Mouse (Mus musculus): ENCODE results near the gene Rpap1.

Gene Rpap1

GRCm38 (mm10) chr2:119787206-119787883 is at the start of gene Rpap1:
Gene Rpap1, minus strand, starts transcription at chr2:119787537.
- DNase-seq, result peak; percentile 97

- DNase-seq, result no peak
Measured at GRCm38 (mm10) chr2:119834231-119834630, 46.9 kb upstream of the Rpap1 start.

GRCm38 (mm10) chr2:119830579-119830978 is 43.2 kb upstream of the Rpap1 start:
- DNase-seq, result peak; percentile 88

DNA sequence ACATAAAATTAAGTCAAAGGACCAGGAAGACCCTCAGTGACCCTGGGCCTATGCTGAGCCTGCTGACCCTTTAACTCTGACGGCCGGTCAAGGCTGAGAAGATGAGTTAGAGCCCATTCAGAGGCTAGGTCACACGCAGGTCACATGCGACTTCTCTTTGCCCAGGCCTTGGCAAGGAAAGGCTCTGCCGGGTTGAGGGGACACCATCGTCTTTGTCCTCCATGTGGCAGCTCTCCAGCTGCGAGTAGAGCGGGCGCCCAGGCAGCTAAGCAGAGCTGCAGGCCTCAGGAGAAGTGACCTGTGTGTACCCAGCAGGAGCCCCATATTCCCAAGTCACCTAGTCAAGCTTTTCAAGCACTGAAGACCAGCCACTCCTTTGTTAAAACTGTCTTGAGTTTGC is 33.8 kb upstream of the Rpap1 start:
- no peak for DNase-seq

- no peak for DNase-seq
Measured at GRCm38 (mm10) chr2:119818668-119819272, 31.4 kb upstream of the Rpap1 start.

- DNase-seq, result no peak
Measured at GRCm38 (mm10) chr2:119817047-119817446, 29.7 kb upstream of the Rpap1 start.

DNA sequence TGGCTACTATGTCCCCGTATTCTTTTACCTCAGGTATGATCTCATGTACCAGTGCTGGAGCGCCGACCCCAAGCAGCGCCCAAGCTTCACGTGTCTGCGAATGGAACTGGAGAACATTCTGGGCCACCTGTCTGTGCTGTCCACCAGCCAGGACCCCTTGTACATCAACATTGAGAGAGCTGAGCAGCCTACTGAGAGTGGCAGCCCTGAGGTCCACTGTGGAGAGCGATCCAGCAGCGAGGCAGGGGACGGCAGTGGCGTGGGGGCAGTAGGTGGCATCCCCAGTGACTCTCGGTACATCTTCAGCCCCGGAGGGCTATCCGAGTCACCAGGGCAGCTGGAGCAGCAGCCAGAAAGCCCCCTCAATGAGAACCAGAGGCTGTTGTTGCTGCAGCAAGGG is 29.3 kb upstream of the Rpap1 start:
- DNase-seq, result no peak

DNA sequence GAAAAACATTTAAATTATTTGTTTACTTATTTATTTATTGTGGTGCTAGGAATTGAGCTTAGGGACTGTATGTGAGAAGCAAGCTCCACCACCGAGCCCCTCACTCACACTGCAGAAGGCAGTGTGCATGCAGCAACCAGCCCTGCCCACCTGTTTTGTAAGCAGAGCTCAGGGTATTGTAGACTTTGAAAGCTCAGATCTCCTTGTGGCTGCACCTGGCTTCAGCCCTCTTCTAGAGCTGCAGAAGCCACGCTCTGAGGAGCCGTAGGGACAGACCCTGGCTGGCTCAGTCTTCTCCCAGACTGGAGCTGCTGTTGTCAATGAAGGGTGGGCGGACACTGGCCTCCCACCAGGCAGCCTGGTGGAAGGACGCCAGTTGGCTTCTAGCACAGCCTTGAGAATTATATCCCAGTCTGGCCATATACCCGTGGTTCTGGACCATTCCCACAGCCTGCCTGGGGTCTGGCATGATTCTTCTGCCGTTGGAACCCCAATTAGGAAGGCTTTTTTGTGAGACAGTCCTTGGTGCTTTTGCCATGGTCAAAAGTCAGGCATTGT is 27.1 kb upstream of the Rpap1 start:
- peak; percentile 94 for DNase-seq

- no peak for DNase-seq
Measured at GRCm38 (mm10) chr2:119811490-119812146, 24.3 kb upstream of the Rpap1 start.

DNA sequence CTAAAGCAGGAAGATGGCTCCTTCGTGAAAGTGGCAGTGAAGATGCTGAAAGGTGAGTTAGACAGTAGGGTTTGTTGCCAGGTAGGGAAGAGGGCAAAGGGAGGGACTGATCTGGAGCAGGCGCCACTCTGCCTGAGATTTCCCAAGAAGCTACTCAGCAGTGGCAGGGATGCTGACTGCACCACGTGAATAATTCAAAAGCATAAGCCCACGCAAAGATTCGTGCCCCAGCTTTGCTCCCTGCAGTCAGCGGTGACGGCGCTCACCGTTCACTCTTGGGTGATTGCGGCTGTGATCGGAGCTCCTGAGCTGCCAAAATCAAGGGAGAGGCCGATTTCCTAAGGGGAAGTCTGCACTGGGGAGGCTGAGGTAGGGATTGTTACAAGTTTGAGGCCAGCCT is 23.6 kb upstream of the Rpap1 start:
- DNase-seq, result no peak

DNA sequence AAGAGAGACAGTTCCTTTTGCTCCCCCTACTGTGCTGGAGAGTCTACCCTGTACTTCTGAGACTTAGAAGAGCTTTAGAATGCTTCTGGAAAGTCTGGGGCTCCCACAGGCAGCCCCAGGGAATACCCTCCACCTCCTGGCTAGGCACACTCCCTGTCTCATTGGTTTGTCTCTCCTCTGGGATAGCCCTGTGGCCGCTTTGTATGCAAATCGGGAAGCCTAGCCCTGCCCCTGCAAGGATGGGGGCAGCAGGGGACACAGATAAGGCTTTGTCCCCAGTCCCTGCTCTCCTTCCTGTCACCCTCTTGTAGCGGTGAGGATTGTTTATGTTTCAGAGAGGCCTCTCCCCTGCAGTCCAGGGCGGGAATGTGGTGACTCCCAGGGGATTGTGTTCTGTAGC is 21.5 kb upstream of the Rpap1 start:
- DNase-seq, result no peak

GRCm38 (mm10) chr2:119808438-119808837 is 21.1 kb upstream of the Rpap1 start:
- no peak for DNase-seq

GRCm38 (mm10) chr2:119805536-119805935 is 18.2 kb upstream of the Rpap1 start:
- DNase-seq, result no peak

DNA sequence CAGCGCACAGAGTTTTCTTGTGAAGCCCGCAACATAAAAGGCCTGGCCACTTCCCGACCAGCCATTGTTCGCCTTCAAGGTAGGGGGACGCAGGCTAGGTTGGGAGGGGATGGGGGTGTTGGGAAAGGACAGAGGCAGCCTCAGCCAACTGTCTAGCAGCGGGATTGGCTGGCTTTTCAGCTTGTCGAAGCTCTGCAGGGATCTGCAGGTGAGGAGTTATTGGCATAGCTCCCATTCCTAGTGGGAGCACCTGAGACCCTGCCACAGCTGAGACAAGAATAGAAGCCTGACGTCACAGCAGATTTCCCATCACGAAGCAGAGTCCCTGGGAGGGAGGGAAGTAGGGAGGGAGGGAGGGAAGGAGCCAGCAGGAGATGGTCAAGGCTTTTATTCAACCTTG is 17.4 kb upstream of the Rpap1 start:
- no peak for DNase-seq

DNA sequence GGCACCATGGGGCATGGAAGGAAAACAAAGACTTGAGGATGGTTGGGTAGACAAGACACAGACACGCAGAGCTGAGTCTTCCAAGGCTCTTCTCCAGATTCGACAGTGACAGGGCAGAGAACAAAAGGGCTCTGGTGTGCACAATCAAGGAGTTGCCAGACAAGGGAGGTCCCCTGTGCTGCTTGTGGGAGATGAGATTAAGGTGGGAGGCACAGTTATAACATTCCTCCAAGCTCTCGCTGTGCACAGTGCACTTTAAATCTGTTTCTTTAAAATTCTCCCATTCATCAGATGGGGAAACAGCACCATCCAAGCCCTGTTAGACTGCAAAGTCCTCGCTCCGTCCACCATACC is 16.9 kb upstream of the Rpap1 start:
- DNase-seq, result no peak

DNA sequence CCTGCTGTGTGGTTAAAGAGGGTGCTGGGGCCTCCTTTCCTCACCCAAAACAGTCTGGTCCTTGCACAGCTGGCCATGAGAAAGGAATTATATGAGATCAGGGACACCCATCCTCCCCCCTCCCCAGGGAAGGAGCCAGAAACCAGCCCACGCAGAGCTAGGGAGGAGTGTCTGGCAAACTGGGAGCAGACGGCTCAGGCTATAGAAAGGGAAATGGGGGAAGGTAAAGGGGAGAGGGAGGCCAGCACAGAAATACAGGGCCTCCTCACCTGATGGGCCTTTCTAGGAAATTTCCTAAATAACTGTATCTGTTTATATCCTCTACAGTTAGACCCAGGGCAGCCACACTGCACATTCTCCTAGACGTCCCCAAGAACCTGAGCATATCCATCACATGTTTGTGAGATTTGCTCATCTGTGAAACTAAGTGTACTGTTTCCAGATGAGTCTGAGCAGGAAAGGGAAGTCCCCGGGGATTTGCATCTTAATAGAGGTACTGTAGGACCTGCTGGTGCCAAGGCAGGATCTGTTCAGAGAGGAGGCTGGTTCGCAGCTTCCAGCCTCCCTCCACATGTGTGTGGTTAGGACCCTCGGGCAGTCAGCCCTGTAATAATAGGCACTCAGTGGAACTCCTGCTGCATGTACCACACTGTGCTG is 16.4 kb upstream of the Rpap1 start:
- no peak for DNase-seq

DNA sequence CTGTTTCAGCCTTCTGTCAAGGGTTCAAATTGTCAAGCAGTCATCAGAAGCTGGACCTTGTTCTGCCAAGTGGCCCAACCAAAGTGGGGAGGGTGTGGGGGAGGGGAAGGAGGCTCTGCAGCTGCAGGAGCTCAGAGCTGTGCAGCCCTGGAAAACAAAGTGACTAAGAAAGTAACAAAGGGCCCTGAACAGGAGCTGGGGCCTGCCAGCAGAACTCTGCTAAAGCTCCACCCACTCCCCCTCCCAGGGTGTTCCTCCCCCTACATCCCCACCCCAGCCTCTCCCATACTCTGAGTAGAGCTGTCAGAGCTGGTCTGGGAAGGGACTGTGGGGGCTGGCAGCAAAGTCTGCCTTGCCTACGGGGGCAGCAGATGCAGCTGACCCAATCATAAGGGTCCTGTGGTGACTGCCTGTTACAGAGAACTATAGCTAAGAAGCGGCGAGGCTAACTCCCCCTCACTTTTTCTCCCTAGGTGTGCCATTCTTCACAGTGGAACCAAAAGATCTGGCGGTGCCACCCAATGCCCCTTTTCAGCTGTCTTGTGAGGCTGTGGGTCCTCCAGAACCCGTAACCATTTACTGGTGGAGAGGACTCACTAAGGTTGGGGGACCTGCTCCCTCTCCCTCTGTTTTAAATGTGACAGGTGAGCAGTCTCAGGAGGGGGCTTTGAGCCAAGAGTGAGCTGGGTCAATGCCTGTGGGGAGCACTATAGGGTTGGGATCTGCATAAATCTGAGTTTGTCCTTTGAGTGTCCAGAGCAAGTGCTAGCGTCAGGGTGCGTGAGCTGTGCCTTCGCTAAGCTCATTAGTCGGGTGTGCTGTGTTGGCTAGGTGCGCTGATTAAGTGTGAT is 15.7 kb upstream of the Rpap1 start:
- no peak for DNase-seq

DNA sequence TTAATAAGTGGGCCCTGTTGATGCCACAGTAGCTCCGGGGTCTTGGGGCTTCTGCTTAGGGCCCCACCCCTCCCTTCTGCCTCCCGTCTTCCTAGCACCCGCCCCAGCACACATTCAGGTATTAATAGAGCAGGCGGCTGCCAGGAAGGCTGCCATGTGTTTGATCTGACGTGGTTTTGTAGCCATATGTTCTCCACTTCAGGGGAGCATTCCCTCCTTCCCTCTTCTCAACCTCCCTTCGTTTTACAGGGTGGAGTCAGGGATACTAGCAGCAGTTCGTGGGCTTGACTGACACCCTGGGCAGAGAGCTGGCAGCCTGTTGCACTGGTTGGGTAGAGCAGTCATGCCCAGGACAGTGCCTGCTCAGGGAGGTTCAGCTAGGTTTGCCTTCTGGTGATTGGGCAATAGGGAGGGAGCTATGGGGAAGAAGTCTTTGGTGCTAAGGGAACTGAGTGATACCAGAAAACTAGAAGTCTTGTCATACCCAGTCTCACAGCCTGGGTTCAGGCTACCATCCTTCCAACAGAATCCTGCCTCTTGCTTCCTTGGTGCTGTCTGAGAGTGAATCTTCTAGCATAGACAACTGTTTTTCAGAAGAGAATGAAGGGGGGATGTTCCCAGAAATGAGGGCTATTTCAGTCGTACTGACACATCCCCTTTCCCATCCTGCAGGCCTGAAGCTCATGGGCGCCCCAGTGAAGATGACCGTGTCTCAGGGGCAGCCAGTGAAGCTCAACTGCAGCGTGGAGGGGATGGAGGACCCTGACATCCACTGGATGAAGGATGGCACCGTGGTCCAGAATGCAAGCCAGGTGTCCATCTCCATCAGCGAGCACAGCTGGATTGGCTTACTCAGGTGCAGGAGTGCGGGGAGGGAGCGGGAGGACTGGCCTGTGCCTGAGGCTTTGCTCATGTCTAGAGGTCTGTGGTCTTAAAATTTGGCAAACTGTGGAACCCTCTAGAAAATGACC is 13.8 kb upstream of the Rpap1 start:
- peak; percentile 89 for DNase-seq

GRCm38 (mm10) chr2:119799961-119800550 is 12.7 kb upstream of the Rpap1 start:
- peak; percentile 86 for DNase-seq

DNA sequence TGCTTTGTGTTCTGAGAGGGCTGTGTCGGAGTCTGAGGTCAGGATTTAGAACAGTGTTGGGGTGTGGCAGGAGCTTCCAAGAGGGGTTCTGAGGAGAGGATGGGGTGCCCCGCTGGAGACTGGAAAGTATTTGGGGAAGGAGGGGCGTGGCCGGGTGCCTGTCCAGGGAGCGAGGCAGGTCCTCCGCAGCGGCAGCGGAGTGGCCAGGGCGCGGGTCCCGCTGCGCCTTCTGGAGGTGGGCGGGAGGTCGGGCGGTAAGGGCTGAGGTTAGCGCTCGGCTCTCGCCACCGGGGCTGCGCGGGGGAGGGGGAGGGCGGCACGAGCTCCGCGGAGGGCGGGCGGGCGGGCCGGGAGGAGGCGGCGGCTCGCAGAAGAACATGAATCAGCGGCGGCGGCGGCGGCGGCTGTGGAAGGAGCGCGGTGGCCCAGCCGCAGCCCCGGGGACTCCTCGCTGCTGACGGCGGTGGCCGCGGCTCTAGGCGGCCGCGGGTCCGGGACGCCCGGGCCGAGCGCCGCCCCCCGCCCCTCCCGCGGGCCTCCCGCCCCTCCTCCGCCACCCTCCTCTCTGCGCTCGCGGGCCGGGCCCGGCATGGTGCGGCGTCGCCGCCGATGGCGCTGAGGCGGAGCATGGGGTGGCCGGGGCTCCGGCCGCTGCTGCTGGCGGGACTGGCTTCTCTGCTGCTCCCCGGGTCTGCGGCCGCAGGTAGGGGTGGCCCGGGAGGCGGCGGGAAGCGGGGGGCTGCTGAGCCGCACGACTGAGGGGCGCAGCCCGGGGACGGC is 12.0 kb upstream of the Rpap1 start:
- DNase-seq, result peak; percentile 95

Data from heart, adult 11 months (tissue).